Mouse (Mus musculus) midbrain, embryonic 16.5 days (tissue): ENCODE data around the gene Slc15a3. TPM values are rescaled to one million over a fixed set of nuclear protein-coding genes. Genes with fewer than 3 reads are reported as not detected.

Source experiments
- ATAC-seq: fragments of 200-750 bp; cut with Nextera tagmentation; 2 replicates; pipeline ENCODE4 v1.8.0; 2017; ENCODE audit warnings: moderate TSS enrichment
- H3K27ac ChIP-seq: fragments of 300-500 bp; sonication (generic); 2 replicates; pipeline ENCODE4 v1.5.1; 2014; ENCODE audit warnings: mild to moderate bottlenecking, low read length, mixed read lengths
- H3K27me3 ChIP-seq: fragments of 300-500 bp; sonication (generic); 2 replicates; pipeline ENCODE4 v1.6.1; 2014; ENCODE audit warnings: low read depth, low read length, mixed read lengths; ENCODE audit not compliant: control insufficient read depth, insufficient read depth
- H3K36me3 ChIP-seq: fragments of 300-500 bp; sonication (generic); 2 replicates; pipeline ENCODE4 v1.6.1; 2014; ENCODE audit warnings: mild to moderate bottlenecking, low read length, moderate library complexity, mixed read lengths; ENCODE audit not compliant: control insufficient read depth, insufficient read depth
- H3K4me1 ChIP-seq: fragments of 300-500 bp; sonication (generic); 2 replicates; pipeline ENCODE4 v1.6.1; 2014; ENCODE audit warnings: mild to moderate bottlenecking, low read length, mixed read lengths; ENCODE audit not compliant: control insufficient read depth, insufficient read depth
- H3K4me2 ChIP-seq: fragments of 300-500 bp; sonication (generic); 2 replicates; pipeline ENCODE4 v1.6.1; 2014; ENCODE audit warnings: mild to moderate bottlenecking, low read length, mixed read lengths
- H3K4me3 ChIP-seq: fragments of 300-500 bp; sonication (generic); 2 replicates; pipeline ENCODE4 v1.5.1; 2014; ENCODE audit warnings: low read depth, mild to moderate bottlenecking, low read length, moderate library complexity, mixed read lengths
- H3K9ac ChIP-seq: fragments of 300-500 bp; sonication (generic); 2 replicates; pipeline ENCODE4 v1.6.1; 2014; ENCODE audit warnings: low read depth, low read length, mixed read lengths
- H3K9me3 ChIP-seq: fragments of 300-500 bp; sonication (generic); replicated peaks from 2 replicates; pipeline ENCODE4 v1.6.1; 2014; ENCODE audit warnings: mild to moderate bottlenecking, low read length, mixed read lengths; ENCODE audit not compliant: control insufficient read depth, poor library complexity, severe bottlenecking
- WGBS: fragments of 180-500 bp; shearing (Covaris S2); extraction: QIAGEN DNeasy Blood & Tissue Kit; methylation state at CpG from one replicate; pipeline ENCODE4 v1.1.7; 2014; 5-methylcytosine and 5-hydroxymethylcytosine counted together
- polyA plus RNA-seq: library from polyadenylated mRNA; unstranded; fragments of >200 nt; fragmentation: Nextera tagmentation; extraction: Ambion mirVana; gene quantifications from 2 replicates; pipeline ENCODE4 v1.2.1, GENCODE M21; 2015

Gene Slc15a3
- polyA plus RNA-seq, 1 experiment from 2014 or later, result 0.30 TPM

- no peak overlapping the region for H3K4me2 ChIP-seq
- no peaks in the 10 kb centered on the region for H3K27me3 ChIP-seq
- H3K27ac ChIP-seq, result peak overlapping the region; percentile 95; the same call in 1 of the 2 replicates
- no peak overlapping the region for H3K4me3 ChIP-seq
- H3K9ac ChIP-seq, result no peak overlapping the region
- no peaks in the 10 kb centered on the region for H3K9me3 ChIP-seq
- peaks cover 29% of the 10 kb centered on the region for H3K4me1 ChIP-seq
- WGBS, result 91% methylated on average over 3 of the region's 3 CpGs
- no peak for ATAC-seq
- peaks cover 29% of the 10 kb centered on the region for H3K36me3 ChIP-seq
Measured at GRCm38 (mm10) chr19:10870676-10871075, 31.1 kb downstream of the Slc15a3 start.

DNA sequence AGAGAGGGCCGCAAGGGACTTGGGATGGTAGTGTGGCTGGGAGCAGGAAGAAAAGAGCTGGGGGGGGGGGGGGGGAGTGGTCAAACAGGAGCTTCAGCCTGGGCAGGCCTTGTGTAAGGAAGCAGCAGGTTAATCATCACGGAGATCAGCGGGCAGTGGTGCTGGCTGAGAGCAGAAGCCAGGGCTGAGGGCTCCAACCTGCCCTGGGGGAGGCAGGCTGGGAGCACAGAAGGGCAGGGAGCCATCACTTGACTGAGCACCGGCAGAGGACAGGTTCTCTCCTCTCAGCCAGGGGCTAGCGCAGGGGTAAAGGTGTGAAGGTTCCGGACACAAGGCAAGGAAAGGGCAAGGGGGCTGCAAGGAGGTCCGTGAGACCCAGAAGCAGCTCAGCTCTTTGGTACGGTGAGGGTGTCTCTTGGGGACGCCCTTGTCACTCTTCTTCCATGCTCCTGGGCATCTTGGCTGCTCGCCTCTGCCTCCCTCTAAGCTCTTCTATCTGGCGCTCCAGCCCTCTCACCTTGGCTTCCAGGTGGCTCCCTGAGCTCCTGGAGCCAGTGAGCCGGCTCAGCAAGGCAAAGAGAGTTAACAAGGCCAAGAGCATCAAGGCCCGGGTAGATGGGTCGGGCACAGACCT, 31.9 kb downstream of the Slc15a3 start:
- WGBS, result 75% methylated on average over 14 of the region's 14 CpGs
- H3K4me2 ChIP-seq, result no peak overlapping the region
- no peaks in the 10 kb centered on the region for H3K9me3 ChIP-seq
- H3K9ac ChIP-seq, result no peak overlapping the region
- peaks cover 26% of the 10 kb centered on the region for H3K4me1 ChIP-seq
- no peaks in the 10 kb centered on the region for H3K27me3 ChIP-seq
- H3K36me3 ChIP-seq, result peaks cover 25% of the 10 kb centered on the region
- no peak overlapping the region for H3K4me3 ChIP-seq
- ATAC-seq, result no peak
- no peak overlapping the region for H3K27ac ChIP-seq

DNA sequence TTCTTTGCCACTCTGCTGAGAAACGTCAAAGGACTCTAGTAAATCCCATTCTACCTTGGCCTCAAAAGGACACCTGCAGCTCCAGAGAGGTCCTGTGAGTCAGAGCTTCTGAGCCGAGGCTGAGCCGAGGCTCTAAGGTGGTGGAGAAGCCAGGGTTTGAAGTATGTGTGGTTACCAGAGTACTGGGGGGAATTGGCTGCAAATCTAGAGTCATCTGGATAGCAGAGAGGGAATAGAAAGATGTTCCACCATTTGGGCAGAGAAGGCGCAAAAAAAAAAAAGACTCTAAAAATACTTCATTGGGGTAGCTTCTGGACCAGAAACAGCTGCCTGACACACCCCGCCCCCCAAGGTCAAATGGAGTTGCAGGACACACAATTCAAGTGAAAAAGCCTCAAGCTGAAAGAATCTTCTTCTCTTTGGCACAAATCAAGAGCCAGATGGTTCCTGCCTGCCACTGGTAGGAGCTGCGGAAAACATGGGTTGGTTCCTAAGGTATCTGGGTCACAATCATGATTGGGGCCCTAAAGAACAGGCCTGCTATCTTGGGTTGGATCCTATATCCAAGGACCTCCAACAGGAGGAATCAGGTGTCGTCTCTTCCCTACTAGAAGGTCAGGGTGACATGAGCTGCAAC, 38.8 kb downstream of the Slc15a3 start:
- H3K4me1 ChIP-seq, result peaks cover 25% of the 10 kb centered on the region
- no peak overlapping the region for H3K9ac ChIP-seq
- peaks cover 3% of the 10 kb centered on the region for H3K36me3 ChIP-seq
- H3K27ac ChIP-seq, result no peak overlapping the region
- H3K9me3 ChIP-seq, result no peaks in the 10 kb centered on the region
- no peaks in the 10 kb centered on the region for H3K27me3 ChIP-seq
- 90% methylated on average over 7 of the region's 7 CpGs for WGBS
- H3K4me3 ChIP-seq, result no peak overlapping the region
- no peak overlapping the region for H3K4me2 ChIP-seq
- no peak for ATAC-seq

GRCm38 (mm10) chr19:10880085-10880974, 40.8 kb downstream of the Slc15a3 start:
- Histone ChIP-seq H3K9me3 (no peaks in the 10 kb centered on the region), H3K36me3 (no peaks in the 10 kb centered on the region), H3K4me3 (peak overlapping the region; percentile 52), H3K4me2 (peak overlapping the region; percentile 90), H3K27ac (peak overlapping the region; percentile 98; the same call in 1 of the 2 replicates), H3K9ac (peak overlapping the region; percentile 76), H3K4me1 (peaks cover 25% of the 10 kb centered on the region), H3K27me3 (no peaks in the 10 kb centered on the region)
- 51% methylated on average over 6 of the region's 7 CpGs for WGBS
- ATAC-seq, result no peak

- Histone ChIP-seq H3K36me3 (no peaks in the 10 kb centered on the region), H3K9me3 (no peaks in the 10 kb centered on the region), H3K4me1 (peaks cover 25% of the 10 kb centered on the region), H3K4me3 (peak overlapping the region; percentile 52), H3K27me3 (no peaks in the 10 kb centered on the region), H3K9ac (peak overlapping the region; percentile 76), H3K4me2 (peak overlapping the region; percentile 90), H3K27ac (peak overlapping the region; percentile 98)
- peak; percentile 84 for ATAC-seq
- WGBS, result 0% methylated on average over 13 of the region's 14 CpGs
Measured at GRCm38 (mm10) chr19:10880975-10881425, 41.5 kb downstream of the Slc15a3 start.

DNA sequence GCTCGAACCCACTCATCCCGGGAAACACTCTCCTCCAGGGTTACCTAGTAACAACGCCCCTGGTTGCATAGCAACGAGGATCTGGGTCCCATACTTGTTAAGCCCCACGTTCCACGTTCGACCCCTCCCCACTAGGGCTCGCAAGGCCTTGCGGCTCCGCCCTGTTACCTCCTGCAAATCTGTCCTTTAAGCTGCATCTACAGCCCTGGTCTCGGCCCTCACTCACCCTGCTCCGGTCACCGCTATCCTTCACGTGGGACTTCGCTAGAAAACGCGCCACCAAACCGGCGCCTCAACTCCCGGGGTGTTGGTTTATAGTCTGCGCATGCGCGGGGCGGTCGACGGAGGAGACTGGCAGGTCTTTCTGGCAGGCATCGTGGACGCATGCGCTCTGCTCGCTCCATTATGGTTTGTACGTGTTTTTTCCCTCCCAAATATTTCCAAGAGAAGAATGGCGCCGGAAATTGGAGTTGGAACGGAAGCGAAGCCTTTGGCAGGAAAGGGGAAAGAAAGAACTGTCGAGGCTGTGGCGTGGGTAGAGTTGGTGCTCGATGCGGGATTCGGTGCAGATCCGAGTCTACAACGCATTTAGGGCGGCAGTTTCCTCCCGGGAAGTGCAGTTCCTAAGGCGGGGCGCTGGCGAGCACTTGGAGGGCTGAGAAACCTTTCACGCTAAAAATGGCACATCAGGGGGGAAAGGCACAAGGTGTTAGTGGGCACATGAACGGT, 42.1 kb downstream of the Slc15a3 start, which contains the start of gene Tmem109:
TSS of gene Tmem109 (minus strand) at position 576 of the 729 bp plus-strand sequence.
- Histone ChIP-seq H3K27ac (peak within 1 kb of the TSS; percentile 98), H3K9ac (peak within 1 kb of the TSS; percentile 76), H3K9me3 (no peaks in the 10 kb centered on the region), H3K4me1 (peaks cover 25% of the 10 kb centered on the region), H3K4me2 (peak within 1 kb of the TSS; percentile 90), H3K4me3 (peak within 1 kb of the TSS; percentile 52), H3K27me3 (no peaks in the 10 kb centered on the region), H3K36me3 (no peaks in the 10 kb centered on the region)
- ATAC-seq, result peak; percentile 94
- WGBS, result under 1% methylated on average over 49 of the region's 49 CpGs

- 91% methylated on average over 3 of the region's 3 CpGs for WGBS
- Histone ChIP-seq H3K4me3 (no peak overlapping the region), H3K27ac (no peak overlapping the region), H3K27me3 (no peaks in the 10 kb centered on the region), H3K9me3 (no peaks in the 10 kb centered on the region), H3K4me1 (peaks cover 14% of the 10 kb centered on the region), H3K36me3 (no peaks in the 10 kb centered on the region), H3K4me2 (no peak overlapping the region), H3K9ac (no peak overlapping the region)
- ATAC-seq, result no peak
Measured at GRCm38 (mm10) chr19:10892201-10892600, 52.7 kb downstream of the Slc15a3 start.

GRCm38 (mm10) chr19:10895016-10895528, 55.5 kb downstream of the Slc15a3 start, which contains the start of gene Prpf19:
TSS of gene Prpf19 (plus strand) at chr19:10895231.
- ATAC-seq, result peak; percentile 97
- Histone ChIP-seq H3K4me1 (peaks cover 14% of the 10 kb centered on the region), H3K27ac (peak within 1 kb of the TSS; percentile 91), H3K27me3 (no peaks in the 10 kb centered on the region), H3K9ac (peak within 1 kb of the TSS; percentile 93), H3K36me3 (peaks cover 18% of the 10 kb centered on the region), H3K4me3 (peak within 1 kb of the TSS; percentile 89), H3K9me3 (no peaks in the 10 kb centered on the region), H3K4me2 (peak within 1 kb of the TSS; percentile 93)
- 0% methylated on average over 43 of the region's 43 CpGs for WGBS
